Mouse (Mus musculus): ENCODE measurements around the gene Mapk10. TPM values are rescaled to one million over a fixed set of nuclear protein-coding genes. Genes with fewer than 3 reads are reported as not detected.

Gene Mapk10
- polyA plus RNA-seq (2015; fragmentation: Nextera tagmentation; extraction: Ambion mirVana) = 0.03 and 0.05 TPM in 2 replicates

GRCm38 (mm10) chr5:103211101-103211848 is at the start of gene Mapk10:
Gene Mapk10 (minus strand): TSS chr5:103211334.
- Histone ChIP-seq H3K4me3 (replicated peaks) (no peak within 1 kb of the TSS), H3K9ac (no peak within 1 kb of the TSS), H3K36me3 (replicated peaks) (no peaks in the 10 kb centered on the region), H3K27me3 (no peaks in the 10 kb centered on the region), H3K4me2 (no peak within 1 kb of the TSS), H3K9me3 (replicated peaks) (no peaks in the 10 kb centered on the region), H3K27ac (replicated peaks) (no peak within 1 kb of the TSS), H3K4me1 (replicated peaks) (no peaks in the 10 kb centered on the region)
- ATAC-seq (ENCODE audit: insufficient read depth) = no peak
- 10% methylated on average over 16 of the region's 16 CpGs for whole genome bisulfite sequencing (ENCODE audit: insufficient replicate concordance)

GRCm38 (mm10) chr5:103256144-103256543 is 45.0 kb upstream of the Mapk10 start:
- Histone ChIP-seq H3K9me3 (replicated peaks) (no peaks in the 10 kb centered on the region), H3K4me2 (no peak overlapping the region), H3K36me3 (replicated peaks) (no peaks in the 10 kb centered on the region), H3K9ac (no peak overlapping the region), H3K27ac (replicated peaks) (no peak overlapping the region), H3K4me1 (replicated peaks) (no peaks in the 10 kb centered on the region), H3K4me3 (replicated peaks) (no peak overlapping the region), H3K27me3 (no peaks in the 10 kb centered on the region)
- 53% methylated on average over 5 of the region's 5 CpGs for WGBS (ENCODE audit: insufficient replicate concordance)
- no peak for ATAC-seq (ENCODE audit: insufficient read depth)

- H3K4me2 ChIP-seq = no peak overlapping the region
- H3K9me3 ChIP-seq (replicated peaks) = no peaks in the 10 kb centered on the region
- no peak overlapping the region for H3K27ac ChIP-seq (replicated peaks)
- no peaks in the 10 kb centered on the region for H3K36me3 ChIP-seq (replicated peaks)
- no peak overlapping the region for H3K4me3 ChIP-seq (replicated peaks)
- no peaks in the 10 kb centered on the region for H3K27me3 ChIP-seq
- 27% methylated on average over 1 of the region's 1 CpGs for WGBS (ENCODE audit: insufficient replicate concordance)
- no peak overlapping the region for H3K9ac ChIP-seq
- no peaks in the 10 kb centered on the region for H3K4me1 ChIP-seq (replicated peaks)
- ATAC-seq (ENCODE audit: insufficient read depth) = no peak
Measured at GRCm38 (mm10) chr5:103242430-103242829, 31.3 kb upstream of the Mapk10 start.

GRCm38 (mm10) chr5:103231822-103232221 is 20.7 kb upstream of the Mapk10 start:
- Histone ChIP-seq H3K4me2 (no peak overlapping the region), H3K4me3 (replicated peaks) (no peak overlapping the region), H3K27me3 (no peaks in the 10 kb centered on the region), H3K4me1 (replicated peaks) (no peaks in the 10 kb centered on the region), H3K9me3 (replicated peaks) (no peaks in the 10 kb centered on the region), H3K27ac (replicated peaks) (no peak overlapping the region), H3K9ac (no peak overlapping the region), H3K36me3 (replicated peaks) (no peaks in the 10 kb centered on the region)
- no peak for ATAC-seq (ENCODE audit: insufficient read depth)
- WGBS (ENCODE audit: insufficient replicate concordance) = 64% methylated on average over 4 of the region's 4 CpGs

- no peaks in the 10 kb centered on the region for H3K36me3 ChIP-seq (replicated peaks)
- no peak for ATAC-seq (ENCODE audit: insufficient read depth)
- H3K27me3 ChIP-seq = no peaks in the 10 kb centered on the region
- H3K9ac ChIP-seq = no peak overlapping the region
- 46% methylated on average over 5 of the region's 5 CpGs for WGBS (ENCODE audit: insufficient replicate concordance)
- no peak overlapping the region for H3K4me3 ChIP-seq (replicated peaks)
- H3K9me3 ChIP-seq (replicated peaks) = no peaks in the 10 kb centered on the region
- no peaks in the 10 kb centered on the region for H3K4me1 ChIP-seq (replicated peaks)
- H3K27ac ChIP-seq (replicated peaks) = no peak overlapping the region
- H3K4me2 ChIP-seq = no peak overlapping the region
Measured at GRCm38 (mm10) chr5:103230334-103230733, 19.2 kb upstream of the Mapk10 start.

- no peak overlapping the region for H3K4me3 ChIP-seq (replicated peaks)
- H3K27me3 ChIP-seq = no peaks in the 10 kb centered on the region
- no peak for ATAC-seq (ENCODE audit: insufficient read depth)
- no peaks in the 10 kb centered on the region for H3K9me3 ChIP-seq (replicated peaks)
- WGBS (ENCODE audit: insufficient replicate concordance) = 44% methylated on average over 3 of the region's 3 CpGs
- H3K4me2 ChIP-seq = no peak overlapping the region
- no peak overlapping the region for H3K9ac ChIP-seq
- no peak overlapping the region for H3K27ac ChIP-seq (replicated peaks)
- H3K36me3 ChIP-seq (replicated peaks) = no peaks in the 10 kb centered on the region
- no peaks in the 10 kb centered on the region for H3K4me1 ChIP-seq (replicated peaks)
Measured at GRCm38 (mm10) chr5:103229321-103229720, 18.2 kb upstream of the Mapk10 start.

GRCm38 (mm10) chr5:103221997-103222396 is 10.9 kb upstream of the Mapk10 start:
- H3K4me2 ChIP-seq = no peak overlapping the region
- no peaks in the 10 kb centered on the region for H3K36me3 ChIP-seq (replicated peaks)
- H3K27me3 ChIP-seq = no peaks in the 10 kb centered on the region
- H3K9ac ChIP-seq = no peak overlapping the region
- H3K9me3 ChIP-seq (replicated peaks) = no peaks in the 10 kb centered on the region
- no peak overlapping the region for H3K27ac ChIP-seq (replicated peaks)
- H3K4me1 ChIP-seq (replicated peaks) = no peaks in the 10 kb centered on the region
- H3K4me3 ChIP-seq (replicated peaks) = no peak overlapping the region
- whole genome bisulfite sequencing (ENCODE audit: insufficient replicate concordance) = 25% methylated on average over 2 of the region's 2 CpGs
- ATAC-seq (ENCODE audit: insufficient read depth) = no peak

- no peaks in the 10 kb centered on the region for H3K4me1 ChIP-seq (replicated peaks)
- H3K4me2 ChIP-seq = no peak overlapping the region
- no peaks in the 10 kb centered on the region for H3K36me3 ChIP-seq (replicated peaks)
- no peak overlapping the region for H3K27ac ChIP-seq (replicated peaks)
- H3K9ac ChIP-seq = no peak overlapping the region
- ATAC-seq (ENCODE audit: insufficient read depth) = no peak
- no peaks in the 10 kb centered on the region for H3K9me3 ChIP-seq (replicated peaks)
- no peak overlapping the region for H3K4me3 ChIP-seq (replicated peaks)
- WGBS (ENCODE audit: insufficient replicate concordance) = 30% methylated on average over 6 of the region's 6 CpGs
- no peaks in the 10 kb centered on the region for H3K27me3 ChIP-seq
Measured at GRCm38 (mm10) chr5:103210644-103211043, 490 bp downstream of the Mapk10 start.

- no peak overlapping the region for H3K9ac ChIP-seq
- H3K4me2 ChIP-seq = no peak overlapping the region
- no peak overlapping the region for H3K27ac ChIP-seq (replicated peaks)
- no peak overlapping the region for H3K4me3 ChIP-seq (replicated peaks)
- H3K27me3 ChIP-seq = no peaks in the 10 kb centered on the region
- no peaks in the 10 kb centered on the region for H3K9me3 ChIP-seq (replicated peaks)
- H3K36me3 ChIP-seq (replicated peaks) = no peaks in the 10 kb centered on the region
- no peak for ATAC-seq (ENCODE audit: insufficient read depth)
- WGBS (ENCODE audit: insufficient replicate concordance) = 37% methylated on average over 3 of the region's 3 CpGs
- no peaks in the 10 kb centered on the region for H3K4me1 ChIP-seq (replicated peaks)
Measured at GRCm38 (mm10) chr5:103210018-103210417, 1.1 kb downstream of the Mapk10 start.

GRCm38 (mm10) chr5:103209486-103209885 is 1.6 kb downstream of the Mapk10 start:
- no peaks in the 10 kb centered on the region for H3K9me3 ChIP-seq (replicated peaks)
- no peaks in the 10 kb centered on the region for H3K36me3 ChIP-seq (replicated peaks)
- H3K9ac ChIP-seq = no peak overlapping the region
- no peak overlapping the region for H3K4me3 ChIP-seq (replicated peaks)
- no peak for ATAC-seq (ENCODE audit: insufficient read depth)
- H3K4me1 ChIP-seq (replicated peaks) = no peaks in the 10 kb centered on the region
- 51% methylated on average over 6 of the region's 6 CpGs for WGBS (ENCODE audit: insufficient replicate concordance)
- no peak overlapping the region for H3K4me2 ChIP-seq
- H3K27ac ChIP-seq (replicated peaks) = no peak overlapping the region
- H3K27me3 ChIP-seq = no peaks in the 10 kb centered on the region

GRCm38 (mm10) chr5:103208869-103209268 is 2.3 kb downstream of the Mapk10 start:
- no peaks in the 10 kb centered on the region for H3K27me3 ChIP-seq
- no peak overlapping the region for H3K4me2 ChIP-seq
- ATAC-seq (ENCODE audit: insufficient read depth) = no peak
- H3K4me3 ChIP-seq (replicated peaks) = no peak overlapping the region
- no peak overlapping the region for H3K9ac ChIP-seq
- no peak overlapping the region for H3K27ac ChIP-seq (replicated peaks)
- H3K4me1 ChIP-seq (replicated peaks) = no peaks in the 10 kb centered on the region
- H3K36me3 ChIP-seq (replicated peaks) = no peaks in the 10 kb centered on the region
- H3K9me3 ChIP-seq (replicated peaks) = no peaks in the 10 kb centered on the region
- 37% methylated on average over 8 of the region's 8 CpGs for WGBS (ENCODE audit: insufficient replicate concordance)

GRCm38 (mm10) chr5:103208021-103208511 is 3.1 kb downstream of the Mapk10 start:
- no peaks in the 10 kb centered on the region for H3K9me3 ChIP-seq (replicated peaks)
- no peak for ATAC-seq (ENCODE audit: insufficient read depth)
- H3K4me1 ChIP-seq (replicated peaks) = no peaks in the 10 kb centered on the region
- H3K4me2 ChIP-seq = no peak overlapping the region
- WGBS (ENCODE audit: insufficient replicate concordance) = 64% methylated on average over 10 of the region's 10 CpGs
- no peak overlapping the region for H3K4me3 ChIP-seq (replicated peaks)
- H3K27ac ChIP-seq (replicated peaks) = no peak overlapping the region
- H3K27me3 ChIP-seq = no peaks in the 10 kb centered on the region
- no peaks in the 10 kb centered on the region for H3K36me3 ChIP-seq (replicated peaks)
- H3K9ac ChIP-seq = no peak overlapping the region
